Mouse (Mus musculus): ENCODE results near the gene Olfr516. TPM values are rescaled to one million over a fixed set of nuclear protein-coding genes. Genes with fewer than 3 reads are reported as not detected.

The Olfr516 gene
- polyA plus RNA-seq, 1 experiment, result not detected

DNA sequence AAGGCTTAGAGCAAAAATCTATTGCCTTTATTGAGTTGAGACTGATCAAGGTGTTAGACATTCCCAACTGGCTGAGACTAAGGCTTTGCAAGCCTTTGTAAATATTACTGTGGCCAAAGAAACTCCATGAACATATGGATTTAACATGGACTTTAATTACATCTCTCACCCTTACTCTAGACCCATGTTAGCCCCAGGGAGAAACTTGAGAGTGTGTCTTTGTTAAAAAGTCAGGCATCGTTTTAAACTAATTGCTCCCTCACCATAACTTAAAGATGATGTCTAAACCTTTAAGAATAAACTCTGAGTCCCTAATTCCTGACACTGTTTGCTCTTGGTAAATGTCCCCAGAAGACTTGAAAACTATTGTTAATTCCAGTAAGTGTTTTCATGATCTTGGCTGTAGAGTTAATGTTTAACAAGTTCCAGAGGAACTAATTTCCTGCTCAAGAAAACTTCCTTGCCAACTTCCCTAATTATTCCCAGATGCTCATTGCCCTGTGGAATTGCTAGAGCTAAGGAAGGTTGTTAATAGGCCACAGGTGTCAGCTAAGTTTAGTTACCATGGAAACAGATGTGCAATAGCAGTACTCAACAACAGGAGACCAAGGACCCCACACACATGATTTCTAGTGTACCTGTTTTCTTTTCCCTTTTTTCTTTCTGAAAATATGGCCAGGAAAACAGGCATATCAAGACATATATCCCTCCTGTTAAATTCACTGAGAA is 53.0 kb downstream of the Olfr516 start:
- Histone ChIP-seq H3K27me3 (ENCODE audit: control insufficient read depth, insufficient read depth, low read length, poor library complexity, severe bottlenecking) (no peaks in the 10 kb centered on the region), H3K9me3 (replicated peaks; ENCODE audit: control insufficient read depth, insufficient read depth, low read length, poor library complexity, severe bottlenecking) (no peaks in the 10 kb centered on the region), H3K36me3 (ENCODE audit: control insufficient read depth, insufficient read depth, low read length, poor library complexity, severe bottlenecking) (no peaks in the 10 kb centered on the region), H3K9ac (ENCODE audit: low read depth, poor library complexity, severe bottlenecking) (no peak overlapping the region), H3K27ac (ENCODE audit: insufficient read depth, low read length) (no peak overlapping the region), H3K4me1 (ENCODE audit: control insufficient read depth, insufficient read depth, low read length) (no peaks in the 10 kb centered on the region), H3K4me3 (ENCODE audit: low read depth, low read length) (no peak overlapping the region)
- no peak for TF ChIP-seq CTCF (IDR thresholded peaks at IDR 0.05; ENCODE audit: low read depth, low read length)
- no peak for TF ChIP-seq EP300 (IDR thresholded peaks at IDR 0.05; ENCODE audit: insufficient read depth, low read depth, low read length)
- no peak for TF ChIP-seq POLR2A (IDR thresholded peaks at IDR 0.05; ENCODE audit: insufficient read depth, low read length)

Other genes with a start within 250 kb of the Olfr516 start
- gene Olfr506, start 239.7 kb downstream of the Olfr516 start, polyA plus RNA-seq (2011; ENCODE audit: insufficient read depth, insufficient read length, low read depth, missing spikeins), result 0.20 TPM in 1 of 2 replicates, not detected in the other
- gene Olfr507, start 228.7 kb downstream of the Olfr516 start, polyA plus RNA-seq (2011; ENCODE audit: insufficient read depth, insufficient read length, low read depth, missing spikeins), result not detected in 2 replicates
- gene Olfr508, start 220.5 kb downstream of the Olfr516 start, polyA plus RNA-seq (2011; ENCODE audit: insufficient read depth, insufficient read length, low read depth, missing spikeins), result not detected in 2 replicates
- gene Olfr509, start 198.6 kb downstream of the Olfr516 start, polyA plus RNA-seq (2011; ENCODE audit: insufficient read depth, insufficient read length, low read depth, missing spikeins), result not detected in 2 replicates
- gene Olfr510, start 184.1 kb downstream of the Olfr516 start, polyA plus RNA-seq (2011; ENCODE audit: insufficient read depth, insufficient read length, low read depth, missing spikeins), result not detected in 2 replicates
- not detected in 2 replicates for gene Olfr512, start 137.2 kb downstream of the Olfr516 start, polyA plus RNA-seq (2011; ENCODE audit: insufficient read depth, insufficient read length, low read depth, missing spikeins)
- gene Olfr513, start 99.6 kb downstream of the Olfr516 start, polyA plus RNA-seq (2011; ENCODE audit: insufficient read depth, insufficient read length, low read depth, missing spikeins), result not detected in 2 replicates
- gene Olfr514, start 24.5 kb downstream of the Olfr516 start, polyA plus RNA-seq (2011; ENCODE audit: insufficient read depth, insufficient read length, low read depth, missing spikeins), result not detected in 2 replicates
- not detected in 2 replicates for gene Olfr517, start 21.9 kb upstream of the Olfr516 start, polyA plus RNA-seq (2011; ENCODE audit: insufficient read depth, insufficient read length, low read depth, missing spikeins)
- not detected in 2 replicates for gene Olfr518, start 34.5 kb upstream of the Olfr516 start, polyA plus RNA-seq (2011; ENCODE audit: insufficient read depth, insufficient read length, low read depth, missing spikeins)
- gene Olfr519, start 43.9 kb upstream of the Olfr516 start, polyA plus RNA-seq (2011; ENCODE audit: insufficient read depth, insufficient read length, low read depth, missing spikeins), result not detected in 2 replicates
- gene Nlrp10, start 79.6 kb upstream of the Olfr516 start, polyA plus RNA-seq (2011; ENCODE audit: insufficient read depth, insufficient read length, low read depth, missing spikeins), result not detected in 2 replicates
- 223 and 235 TPM in 2 replicates for gene Eif3f, start 83.9 kb upstream of the Olfr516 start, polyA plus RNA-seq (2011; ENCODE audit: insufficient read depth, insufficient read length, low read depth, missing spikeins)
- 3.2 and 3.8 TPM in 2 replicates for gene Tub, start 99.8 kb upstream of the Olfr516 start, polyA plus RNA-seq (2011; ENCODE audit: insufficient read depth, insufficient read length, low read depth, missing spikeins)
- gene Ric3, start 232.8 kb upstream of the Olfr516 start, polyA plus RNA-seq (2011; ENCODE audit: insufficient read depth, insufficient read length, low read depth, missing spikeins), result 2.7 and 5.4 TPM in 2 replicates